Mouse (Mus musculus) lung, postnatal 36 days (tissue): ENCODE measurements at regions not wholly inside any gene's neighbourhood (a gene's known extent, or its start where the extent isn't known, plus 50 kb on each side); places are given as distances from the start of the nearest gene placed in this dataset.
"Not testable (repeated sequence)": the region's sequence is repeated elsewhere in the genome, so short reads cannot be mapped to it uniquely, and the experiment has no call there.

Experiments
- DNase-seq: peaks from one replicate; pipeline ENCODE4 v3.0.0; 2022; ENCODE audit warnings: mixed read lengths

DNA sequence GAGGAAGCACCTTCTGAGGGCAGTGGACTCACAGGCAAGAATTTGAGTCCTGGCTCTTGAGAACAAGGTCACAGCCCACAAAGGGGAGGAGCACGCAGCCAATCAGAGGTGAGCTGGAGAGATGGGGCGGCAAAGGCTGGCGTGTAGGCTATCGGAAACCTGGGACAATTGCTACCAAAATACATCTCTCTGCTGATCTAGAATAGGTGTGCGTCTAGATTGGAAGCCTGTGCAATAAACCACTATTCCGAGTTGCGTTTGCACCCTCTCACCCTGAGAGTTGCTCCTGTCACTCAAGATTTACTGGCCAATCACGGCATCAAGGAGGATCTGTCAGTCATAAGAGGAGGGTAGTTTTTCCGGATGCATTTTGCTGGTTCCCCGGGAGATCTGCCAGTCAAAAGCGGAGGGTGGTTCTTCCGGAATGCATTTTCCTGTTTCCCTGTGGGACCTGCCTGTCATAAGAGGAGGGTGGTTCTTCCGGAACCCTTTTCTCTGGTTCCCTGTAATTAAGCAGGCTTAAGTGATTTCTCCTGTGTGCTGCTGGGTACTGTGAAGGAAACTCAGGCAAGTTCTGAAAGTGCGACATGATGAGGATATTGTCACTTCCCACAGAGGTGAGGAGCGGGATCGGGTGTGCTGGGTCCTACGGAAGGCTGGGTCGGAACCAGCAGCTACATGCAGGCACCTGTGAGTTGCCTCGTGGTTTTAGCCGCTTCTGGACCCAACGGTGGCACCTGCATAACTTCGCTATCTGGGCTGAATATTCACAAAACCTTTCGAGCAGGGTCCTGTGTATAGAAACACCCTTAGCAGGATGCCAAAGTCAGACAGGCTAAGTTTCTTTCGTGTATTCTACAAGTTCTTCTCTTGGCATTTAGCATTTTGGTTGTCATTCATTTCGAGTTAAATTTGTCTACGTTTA is 112.6 kb upstream of the Zfp960 start:
- peak; percentile 96 for DNase-seq

GRCm38 (mm10) chr17:16952146-16952545 is 111.8 kb upstream of the Zfp960 start:
- not testable (repeated sequence) for DNase-seq

GRCm38 (mm10) chr17:16997241-16997640 is 66.7 kb upstream of the Zfp960 start:
- not testable (repeated sequence) for DNase-seq

DNA sequence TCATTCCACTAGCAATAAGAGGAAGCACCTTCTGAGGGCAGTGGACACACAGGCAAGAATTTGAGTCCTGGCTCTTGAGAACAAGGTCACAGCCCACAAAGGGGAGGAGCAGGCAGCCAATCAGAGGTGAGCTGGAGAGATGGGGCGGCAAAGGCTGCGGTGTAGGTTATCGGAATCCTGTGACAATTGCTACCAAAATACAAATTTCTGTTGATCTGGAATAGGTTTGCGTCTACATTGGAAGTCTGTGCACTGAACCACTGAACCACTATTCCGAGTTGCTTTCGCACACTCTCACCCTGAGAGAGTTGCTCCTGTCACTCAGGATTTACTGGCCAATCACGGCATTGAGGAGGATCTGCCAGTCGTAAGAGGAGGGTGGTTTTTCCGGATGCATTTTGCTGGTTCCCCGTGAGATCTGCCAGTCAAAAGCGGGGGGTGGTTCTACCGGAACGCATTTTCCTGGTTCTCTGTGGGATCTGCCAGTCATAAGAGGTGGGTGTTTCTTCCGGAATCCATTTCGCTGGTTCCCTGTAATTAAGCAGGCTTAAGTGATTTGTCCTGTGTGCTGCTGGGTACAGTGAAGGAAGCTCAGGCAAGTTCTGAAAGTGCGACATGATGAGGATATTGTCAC is 59.2 kb upstream of the Zfp960 start:
- peak; percentile 96 for DNase-seq

DNA sequence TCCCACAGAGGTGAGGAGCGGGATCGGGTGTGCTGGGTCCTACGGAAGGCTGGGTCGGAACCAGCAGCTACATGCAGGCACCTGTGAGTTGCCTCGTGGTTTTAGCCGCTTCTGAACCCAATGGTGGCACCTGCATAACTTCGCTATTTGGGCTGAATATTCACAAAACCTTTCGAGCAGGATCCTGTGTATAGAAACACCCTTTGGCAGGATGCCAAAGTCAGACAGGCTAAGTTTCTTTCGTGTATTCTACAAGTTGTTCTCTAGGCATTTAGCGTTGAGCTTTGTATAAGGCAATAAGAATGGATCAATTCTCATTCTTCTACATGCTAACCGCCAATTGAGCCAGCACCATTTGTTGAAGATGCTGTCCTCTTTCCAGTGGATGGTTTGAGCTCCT is 58.6 kb upstream of the Zfp960 start:
- peak; percentile 1 for DNase-seq
